Mouse (Mus musculus) thymus, adult 2 months (tissue): ENCODE data around the gene Sipa1.

Experiments used
- CTCF ChIP-seq: fragments of 200-500 bp; IDR thresholded peaks from 2 replicates; pipeline ENCODE4 v1.5.1; 2012; ENCODE audit warnings: mild to moderate bottlenecking, control low read depth, low read length, moderate library complexity, borderline replicate concordance; ENCODE audit not compliant: control insufficient read depth, poor library complexity, insufficient read depth; ENCODE audit errors: extremely low read depth
- POLR2A ChIP-seq: fragments of 200-500 bp; IDR thresholded peaks from 2 replicates; pipeline ENCODE4 v1.6.1; 2012; ENCODE audit warnings: mild to moderate bottlenecking, low read length, control low read depth, moderate library complexity; ENCODE audit not compliant: control insufficient read depth, poor library complexity, insufficient read depth; ENCODE audit errors: extremely low read depth

GRCm38 (mm10) chr19:5649298-5649741 lies 14.2 kb downstream of the Sipa1 start:
- TF ChIP-seq POLR2A (no peak), CTCF (no peak)
